Mouse (Mus musculus) gastrocnemius, postnatal 14 days (tissue): ENCODE measurements at regions not wholly inside any gene's neighbourhood (a gene's known extent, or its start where the extent isn't known, plus 50 kb on each side); places are given as distances from the start of the nearest gene placed in this dataset.

Source experiments
- DNase-seq: peaks from one replicate; pipeline ENCODE4 v3.0.0; 2021; ENCODE audit warnings: mixed read lengths
- intact Hi-C: fragments of 180-260 bp; cut with DNase I; formaldehyde crosslinking; loops from one replicate; pipeline ENCODE4 v1.15.1; 2025; ENCODE audit warnings: low total_unique reads

GRCm38 (mm10) chr7:98768460-98768859 is 65.6 kb downstream of the Thap12 start:
- no peak for DNase-seq
- intact Hi-C loops: no loop called here

- intact Hi-C loops: no loop called here
- DNase-seq: no peak
Observed at GRCm38 (mm10) chr7:98769111-98769734, 65.7 kb upstream of the Wnt11 start.

- intact Hi-C loops: no loop called here
- no peak for DNase-seq
Observed at GRCm38 (mm10) chr7:98770257-98770890, 64.5 kb upstream of the Wnt11 start.

- DNase-seq: no peak
- intact Hi-C loops: no loop called here
Observed at GRCm38 (mm10) chr7:98771134-98771775, 63.7 kb upstream of the Wnt11 start.

GRCm38 (mm10) chr7:98774597-98774996 is 60.3 kb upstream of the Wnt11 start:
- intact Hi-C loops: no loop called here
- DNase-seq: no peak

GRCm38 (mm10) chr7:98775031-98775430 is 59.9 kb upstream of the Wnt11 start:
- intact Hi-C loops: loop anchor here (5.0 kb wide), 1 partner anchor 33 kb away; no protein-coding TSS in a partner anchor
- no peak for DNase-seq

- DNase-seq: no peak
- intact Hi-C loops: loop anchor here (5.0 kb wide), 1 partner anchor 35 kb away; no protein-coding TSS in a partner anchor
Observed at GRCm38 (mm10) chr7:98777304-98777849, 57.5 kb upstream of the Wnt11 start.

- intact Hi-C loops: loop anchor here (5.0 kb wide), 1 partner anchor 37 kb away; no protein-coding TSS in a partner anchor
- peak; percentile 81 for DNase-seq
Observed at GRCm38 (mm10) chr7:98778929-98779328, 56.0 kb upstream of the Wnt11 start.

GRCm38 (mm10) chr7:98783521-98783920 is 51.4 kb upstream of the Wnt11 start:
- intact Hi-C loops: loop anchor here (5.0 kb wide), 1 partner anchor 306 kb away; no protein-coding TSS in a partner anchor
- DNase-seq: no peak

GRCm38 (mm10) chr7:98783954-98784353 is 51.0 kb upstream of the Wnt11 start:
- intact Hi-C loops: loop anchor here (5.0 kb wide), 1 partner anchor 307 kb away; no protein-coding TSS in a partner anchor
- DNase-seq: peak; percentile 90

- intact Hi-C loops: loop anchor here (5.0 kb wide), 1 partner anchor 307 kb away; no protein-coding TSS in a partner anchor
Observed at GRCm38 (mm10) chr7:98784369-98784931, 50.5 kb upstream of the Wnt11 start.

More at GRCm38 (mm10) chr7:98784369-98784931, 50.5 kb upstream of the Wnt11 start:
- peak; percentile 67 for DNase-seq
